ENCODE assay signal across 11 mouse cellular contexts in genomic region chr16:23279879-23280741, GRCm38 (mm10). TPM values are rescaled to one million over a fixed set of nuclear protein-coding genes. Genes with fewer than 3 reads are reported as not detected.
DNase-seq lines count a peak whose midpoint lies in the region; ATAC-seq and TF ChIP-seq lines count a peak whose summit lies in the region.
"Had no signal": no experiment of that assay in that cellular context is flagged by ENCODE, and none has a peak within 500 bp of the region (broad histone marks: within the 10 kb centered on the region; RNA-seq: fewer than 3 reads in every experiment).

No protein-coding gene starts in this region.

- no peaks in the 10 kb centered on the region for H3K36me3 ChIP-seq in intestine, postnatal 0 days (ENCODE audit: control insufficient read depth, insufficient read depth)
- no peaks in the 10 kb centered on the region for H3K36me3 ChIP-seq in forebrain, embryonic 14.5 days (ENCODE audit: control insufficient read depth, insufficient read depth, low read length)
- H3K36me3 ChIP-seq: heart, embryonic 15.5 days; neural tube, embryonic 13.5 days had no signal

- 51% methylated on average over 9 of the region's 9 CpGs for WGBS in intestine, postnatal 0 days
- WGBS in forebrain, embryonic 14.5 days, result 66% methylated on average over 9 of the region's 9 CpGs

- H3K27ac ChIP-seq in intestine, postnatal 0 days (ENCODE audit: low read depth, low read length), result no peak overlapping the region
- no peak overlapping the region for H3K27ac ChIP-seq in forebrain, embryonic 14.5 days (ENCODE audit: low read depth, low read length)
- H3K27ac ChIP-seq: heart, embryonic 15.5 days; neural tube, embryonic 13.5 days had no signal

- no peak overlapping the region for H3K4me2 ChIP-seq in intestine, postnatal 0 days (replicated peaks; ENCODE audit: low read depth)
- no peak overlapping the region for H3K4me2 ChIP-seq in forebrain, embryonic 14.5 days (ENCODE audit: low read length)
- H3K4me2 ChIP-seq: heart, embryonic 15.5 days; neural tube, embryonic 13.5 days had no signal

- H3K9ac ChIP-seq in intestine, postnatal 0 days (ENCODE audit: low read depth, low read length), result no peak overlapping the region
- no peak overlapping the region for H3K9ac ChIP-seq in forebrain, embryonic 14.5 days (ENCODE audit: low read length)
- H3K9ac ChIP-seq: heart, embryonic 15.5 days; neural tube, embryonic 13.5 days had no signal

- no peak overlapping the region for H3K4me3 ChIP-seq in intestine, postnatal 0 days (ENCODE audit: low read depth, low read length)
- H3K4me3 ChIP-seq in forebrain, embryonic 14.5 days (ENCODE audit: low read depth, low read length), result no peak overlapping the region
- H3K4me3 ChIP-seq: erythroblast, embryonic 14.5 days; heart, embryonic 15.5 days; neural tube, embryonic 13.5 days had no signal

- no peak for TF ChIP-seq CTCF in intestine, postnatal 0 days (IDR thresholded peaks at IDR 0.05; ENCODE audit: low read depth)

- no peaks in the 10 kb centered on the region for H3K9me3 ChIP-seq in intestine, postnatal 0 days (ENCODE audit: control insufficient read depth)
- no peaks in the 10 kb centered on the region for H3K9me3 ChIP-seq in forebrain, embryonic 14.5 days (replicated peaks; ENCODE audit: control insufficient read depth, low read length)
- H3K9me3 ChIP-seq: heart, embryonic 15.5 days; neural tube, embryonic 13.5 days had no signal

- ATAC-seq in frontal cortex, adult (ENCODE audit: low TSS enrichment), result peak; percentile 57
- peak; percentile 90 for ATAC-seq in granulocyte monocyte progenitor cell, adult 5-6 weeks (replicated peaks; ENCODE audit: poor library complexity, severe bottlenecking)
- no peak for ATAC-seq in intestine, postnatal 0 days
- no peak for ATAC-seq in forebrain, embryonic 14.5 days

- DNase-seq in frontal cortex, postnatal 25 days (ENCODE audit: low spot score in 2 of 2), result no peak
- peak; percentile 95 for DNase-seq in A20 (ENCODE audit: low read depth, low spot score)
- peak; percentile 82 for DNase-seq in naive thymus-derived CD4-positive, alpha-beta T cell, adult 2 months (ENCODE audit: low read depth)
- DNase-seq in right cerebral cortex, postnatal 14 days, result no peak
- no peak for DNase-seq in forebrain, embryonic 14.5 days (ENCODE audit: low spot score)

- H3K27me3 ChIP-seq in intestine, postnatal 0 days (replicated peaks; ENCODE audit: control insufficient read depth, insufficient read depth, low read length), result no peaks in the 10 kb centered on the region
- no peaks in the 10 kb centered on the region for H3K27me3 ChIP-seq in forebrain, embryonic 14.5 days (replicated peaks; ENCODE audit: control insufficient read depth, insufficient read depth, low read length)
- H3K27me3 ChIP-seq: heart, embryonic 15.5 days; neural tube, embryonic 13.5 days had no signal

- H3K4me1 ChIP-seq in intestine, postnatal 0 days (replicated peaks; ENCODE audit: control insufficient read depth, insufficient read depth, low read length), result no peaks in the 10 kb centered on the region
- H3K4me1 ChIP-seq in forebrain, embryonic 14.5 days (ENCODE audit: control insufficient read depth, insufficient read depth, low read length), result no peaks in the 10 kb centered on the region

RNA-seq across cellular contexts. Expression of gene St6gal1, which starts 55.6 kb away (rescaled TPM):
- total RNA-seq in granulocyte monocyte progenitor cell, adult 5-6 weeks (2014; fragmentation: Nextera tagmentation), result not detected in 2 replicates
- 0.13 and 1.8 TPM in 2 replicates for total RNA-seq in granulocyte monocyte progenitor cell, adult 5-6 weeks (2017)
- polyA plus RNA-seq in intestine, postnatal 0 days (2015; fragmentation: Nextera tagmentation; extraction: Ambion mirVana), result 6.0 and 6.8 TPM in 2 replicates
- polyA plus RNA-seq in forebrain, embryonic 14.5 days (2014; fragmentation: Nextera tagmentation; extraction: Ambion mirVana), result 46.0 and 56.0 TPM in 2 replicates
- polyA plus RNA-seq: erythroblast, embryonic 14.5 days had no signal

Comparison
In these comparisons a context has a peak if more than half of its experiments do, and no peak if none do; other contexts are left out.
1. ATAC-seq: peak in frontal cortex, adult (single experiment) and granulocyte monocyte progenitor cell, adult 5-6 weeks (single experiment); none in intestine, postnatal 0 days (single experiment) and forebrain, embryonic 14.5 days (single experiment).
2. DNase-seq: peak in A20 (single experiment) and naive thymus-derived CD4-positive, alpha-beta T cell, adult 2 months (single experiment); none in frontal cortex, postnatal 25 days (0 of 2), right cerebral cortex, postnatal 14 days (single experiment) and forebrain, embryonic 14.5 days (single experiment).